Mouse (Mus musculus): ENCODE measurements around the gene Ajuba.
A peak's percentile ranks its signal among the peaks of the same experiment; 100 is the strongest.

The Ajuba gene

GRCm38 (mm10) chr14:54528446-54529111 lies 48.8 kb downstream of the Ajuba start:
- peak; percentile 94 for DNase-seq

- DNase-seq = peak; percentile 56
These were observed 49.4 kb downstream of the Ajuba start for GRCm38 (mm10) chr14:54528007-54528393.

- DNase-seq = peak; percentile 77
These were observed 49.9 kb downstream of the Ajuba start for GRCm38 (mm10) chr14:54527227-54528006.

- no peak for DNase-seq
These were observed 53.8 kb downstream of the Ajuba start for GRCm38 (mm10) chr14:54523600-54523999.

Measured in heart, adult 11 months (tissue).